33 mouse cellular contexts compared by ENCODE assay signal in genomic region chr1:107505898-107506562, GRCm38 (mm10). TPM values are rescaled to one million over a fixed set of nuclear protein-coding genes. Genes with fewer than 3 reads are reported as not detected.
DNase-seq lines count a peak whose midpoint lies in the region; ATAC-seq lines count a peak whose summit lies in the region.
"Had no signal": no experiment of that assay in that cellular context is flagged by ENCODE, and none has a peak within 500 bp of the region (broad histone marks: within the 10 kb centered on the region; RNA-seq: fewer than 3 reads in every experiment).

No protein-coding gene starts in this region.

- no peaks in the 10 kb centered on the region for H3K4me1 ChIP-seq in midbrain, embryonic 16.5 days (ENCODE audit: control insufficient read depth, insufficient read depth, low read length)
- H3K4me1 ChIP-seq: embryonic facial prominence, embryonic 12.5 days; forebrain, embryonic 10.5 days; forebrain, embryonic 15.5 days; heart, embryonic 15.5 days; hindbrain, embryonic 12.5 days; intestine, embryonic 15.5 days; midbrain, embryonic 13.5 days; neural tube, embryonic 15.5 days had no signal

- H3K4me3 ChIP-seq in midbrain, embryonic 16.5 days (ENCODE audit: low read depth, low read length), result no peak overlapping the region
- H3K4me3 ChIP-seq: embryonic facial prominence, embryonic 12.5 days; forebrain, embryonic 10.5 days; forebrain, embryonic 15.5 days; heart, embryonic 15.5 days; hindbrain, embryonic 12.5 days; intestine, embryonic 15.5 days; midbrain, embryonic 13.5 days; neural tube, embryonic 15.5 days had no signal

- H3K27me3 ChIP-seq in midbrain, embryonic 16.5 days (ENCODE audit: control insufficient read depth, insufficient read depth, low read depth, low read length), result no peaks in the 10 kb centered on the region
- H3K27me3 ChIP-seq: embryonic facial prominence, embryonic 12.5 days; forebrain, embryonic 15.5 days; heart, embryonic 15.5 days; hindbrain, embryonic 12.5 days; intestine, embryonic 15.5 days; midbrain, embryonic 13.5 days; neural tube, embryonic 15.5 days had no signal

- H3K4me2 ChIP-seq in midbrain, embryonic 16.5 days (ENCODE audit: low read length), result no peak overlapping the region
- H3K4me2 ChIP-seq: embryonic facial prominence, embryonic 12.5 days; forebrain, embryonic 15.5 days; heart, embryonic 15.5 days; hindbrain, embryonic 12.5 days; intestine, embryonic 15.5 days; lung, embryonic 14.5 days; midbrain, embryonic 13.5 days; neural tube, embryonic 15.5 days had no signal

- 91% methylated on average over 8 of the region's 8 CpGs for WGBS in midbrain, embryonic 16.5 days

- H3K9ac ChIP-seq in midbrain, embryonic 16.5 days (ENCODE audit: low read depth, low read length), result no peak overlapping the region
- H3K9ac ChIP-seq: embryonic facial prominence, embryonic 12.5 days; forebrain, embryonic 15.5 days; heart, embryonic 15.5 days; hindbrain, embryonic 12.5 days; intestine, embryonic 15.5 days; liver, embryonic 14.5 days; lung, embryonic 14.5 days; midbrain, embryonic 13.5 days; neural tube, embryonic 15.5 days had no signal

- no peaks in the 10 kb centered on the region for H3K36me3 ChIP-seq in midbrain, embryonic 16.5 days (ENCODE audit: control insufficient read depth, insufficient read depth, low read length)
- H3K36me3 ChIP-seq: embryonic facial prominence, embryonic 12.5 days; forebrain, embryonic 10.5 days; forebrain, embryonic 15.5 days; G1E; heart, embryonic 15.5 days; hindbrain, embryonic 12.5 days; intestine, embryonic 15.5 days; midbrain, embryonic 13.5 days; neural tube, embryonic 15.5 days had no signal

- no peak for DNase-seq in frontal cortex, postnatal 25 days (ENCODE audit: low spot score in 2 of 2)
- peak; percentile 13 for DNase-seq in Muller cell, postnatal 12 days (ENCODE audit: inconsistent ontology term)
- DNase-seq in lung, postnatal 14 days, result no peak
- no peak for DNase-seq in urinary bladder, postnatal 4 days (ENCODE audit: low spot score in 2 of 2)
- DNase-seq: adrenal gland, postnatal 36 days; cerebellum, adult 18-20 months; cerebellum, postnatal 25 days; kidney, adult 8-10 months; kidney, postnatal 10 days; layer of hippocampus, postnatal 36 days; left cerebral cortex, postnatal 4 days; liver; lung, embryonic 14.5 days; right cerebral cortex, postnatal 25 days; thymus, adult 2 months; thymus, postnatal 36 days had no signal

- ATAC-seq in frontal cortex, adult (ENCODE audit: low TSS enrichment), result peak; percentile 52
- peak; percentile 42 for ATAC-seq in granulocyte monocyte progenitor cell, adult 5-6 weeks (replicated peaks; ENCODE audit: poor library complexity, severe bottlenecking)
- peak; percentile 72 for ATAC-seq in monocyte, adult 5-6 weeks (replicated peaks; ENCODE audit: insufficient number of reproducible peaks, low FRiP score, low TSS enrichment, poor library complexity, severe bottlenecking)
- no peak for ATAC-seq in midbrain, embryonic 16.5 days
- ATAC-seq: forebrain, embryonic 15.5 days; hindbrain, postnatal 0 days; intestine, embryonic 15.5 days; midbrain, embryonic 13.5 days had no signal

- no peaks in the 10 kb centered on the region for H3K9me3 ChIP-seq in midbrain, embryonic 16.5 days (replicated peaks; ENCODE audit: control insufficient read depth, low read length, poor library complexity, severe bottlenecking)
- H3K9me3 ChIP-seq: embryonic facial prominence, embryonic 12.5 days; forebrain, embryonic 10.5 days; forebrain, embryonic 15.5 days; heart, embryonic 15.5 days; hindbrain, embryonic 12.5 days; intestine, embryonic 15.5 days; midbrain, embryonic 13.5 days; neural tube, embryonic 15.5 days had no signal

- no peak overlapping the region for H3K27ac ChIP-seq in midbrain, embryonic 16.5 days (ENCODE audit: low read length)
- H3K27ac ChIP-seq: embryonic facial prominence, embryonic 12.5 days; forebrain, embryonic 10.5 days; forebrain, embryonic 15.5 days; heart, embryonic 15.5 days; hindbrain, embryonic 12.5 days; hindbrain, postnatal 0 days; intestine, embryonic 15.5 days; liver, embryonic 14.5 days; midbrain, embryonic 13.5 days; neural tube, embryonic 15.5 days had no signal

RNA-seq across cellular contexts. Expression of gene Serpinb2, which starts 5.2 kb away (rescaled TPM):
- not detected in 2 replicates for total RNA-seq in granulocyte monocyte progenitor cell, adult 5-6 weeks (2014; fragmentation: Nextera tagmentation)
- 0.22 and 0.46 TPM in 2 replicates for total RNA-seq in granulocyte monocyte progenitor cell, adult 5-6 weeks (2017)
- total RNA-seq in monocyte, adult 5-6 weeks (2017), result 0.97 to 14.0 TPM (median 2.9 TPM) in 3 replicates
- 0.14 TPM in 1 of 2 replicates, not detected in the other for polyA plus RNA-seq in midbrain, embryonic 16.5 days (2015; fragmentation: Nextera tagmentation; extraction: Ambion mirVana)
- total RNA-seq: G1E; gastrocnemius, adult 8-10 months; layer of hippocampus, postnatal 36 days; left cerebral cortex, postnatal 4 days; megakaryocyte-erythroid progenitor cell, adult 5-6 weeks had no signal
- polyA plus RNA-seq: forebrain, embryonic 10.5 days; hindbrain, embryonic 12.5 days; midbrain, embryonic 13.5 days; neural tube, embryonic 15.5 days had no signal
